Mouse (Mus musculus) liver, embryonic 16.5 days (tissue): ENCODE measurements around the gene Rgs14. TPM values are rescaled to one million over a fixed set of nuclear protein-coding genes. Genes with fewer than 3 reads are reported as not detected.
A peak's percentile ranks its signal among the peaks of the same experiment; 100 is the strongest.

Experiments used
- ATAC-seq: fragments of 200-750 bp; cut with Nextera tagmentation; 2 replicates; pipeline ENCODE4 v1.8.0; 2017; ENCODE audit warnings: low read depth, mild to moderate bottlenecking, moderate number of reproducible peaks, moderate library complexity
- H3K27ac ChIP-seq: fragments of 300-500 bp; sonication (generic); 2 replicates; pipeline ENCODE4 v1.5.1; 2014; ENCODE audit warnings: mild to moderate bottlenecking, low read length
- H3K27me3 ChIP-seq: fragments of 300-500 bp; sonication (generic); 2 replicates; pipeline ENCODE4 v1.6.1; 2014; ENCODE audit warnings: low read depth, low read length, mixed read lengths; ENCODE audit not compliant: control insufficient read depth, insufficient read depth
- H3K36me3 ChIP-seq: fragments of 300-500 bp; sonication (generic); 2 replicates; pipeline ENCODE4 v1.6.1; 2014; ENCODE audit warnings: mild to moderate bottlenecking; ENCODE audit not compliant: control insufficient read depth, insufficient read depth
- H3K4me1 ChIP-seq: fragments of 300-500 bp; sonication (generic); 2 replicates; pipeline ENCODE4 v1.6.1; 2014; ENCODE audit warnings: low read depth, low read length, mixed read lengths; ENCODE audit not compliant: control insufficient read depth
- H3K4me2 ChIP-seq: fragments of 300-500 bp; sonication (generic); 2 replicates; pipeline ENCODE4 v1.6.1; 2014; ENCODE audit warnings: low read depth, low read length, mixed read lengths
- H3K4me3 ChIP-seq: fragments of 300-500 bp; sonication (generic); 2 replicates; pipeline ENCODE4 v1.5.1; 2014; ENCODE audit warnings: low read depth, mild to moderate bottlenecking, low read length
- H3K9ac ChIP-seq: fragments of 300-500 bp; sonication (generic); 2 replicates; pipeline ENCODE4 v1.6.1; 2014; ENCODE audit warnings: low read depth, low read length
- H3K9me3 ChIP-seq: fragments of 300-500 bp; sonication (generic); replicated peaks from 2 replicates; pipeline ENCODE4 v1.6.1; 2016; ENCODE audit warnings: low read length; ENCODE audit not compliant: control insufficient read depth
- WGBS: fragments of 180-500 bp; shearing (Covaris S2); extraction: QIAGEN DNeasy Blood & Tissue Kit; methylation state at CpG from one replicate; pipeline ENCODE4 v1.1.7; 2014; ENCODE audit not compliant: insufficient replicate concordance; 5-methylcytosine and 5-hydroxymethylcytosine counted together
- polyA plus RNA-seq: library from polyadenylated mRNA; unstranded; fragments of >200 nt; fragmentation: Nextera tagmentation; extraction: Ambion mirVana; gene quantifications from 2 replicates; pipeline ENCODE4 v1.2.1, GENCODE M21; 2015

The Rgs14 gene
- polyA plus RNA-seq, 1 experiment from 2014 or later: 2.8 TPM

DNA sequence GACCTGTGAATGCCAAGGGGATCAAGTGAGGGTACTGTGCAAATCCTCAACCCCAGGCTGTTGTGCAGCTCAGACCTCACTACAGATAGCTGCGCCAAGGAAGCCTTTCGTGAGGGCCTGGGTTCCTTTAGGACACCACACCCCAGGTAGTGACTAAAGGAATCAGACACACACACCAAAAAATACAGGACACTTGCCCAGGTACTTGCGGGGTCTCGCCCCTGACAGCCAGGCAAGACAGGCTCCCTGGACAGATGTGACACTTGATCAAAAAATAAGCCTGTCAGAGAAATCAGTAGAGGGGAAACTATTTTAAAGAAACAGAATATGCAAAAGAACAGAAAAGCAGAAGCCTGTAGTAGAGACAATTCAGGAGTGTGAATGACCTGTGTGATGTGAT lies 40.9 kb upstream of the Rgs14 start:
- H3K27me3 ChIP-seq: no peaks in the 10 kb centered on the region
- peak overlapping the region; percentile 72 for H3K4me3 ChIP-seq
- ATAC-seq: no peak
- 76% methylated on average over 4 of the region's 4 CpGs for WGBS
- peaks cover 45% of the 10 kb centered on the region for H3K4me1 ChIP-seq
- peak overlapping the region; percentile 90 for H3K9ac ChIP-seq
- H3K9me3 ChIP-seq: no peaks in the 10 kb centered on the region
- H3K4me2 ChIP-seq: peak overlapping the region; percentile 88
- peaks cover 32% of the 10 kb centered on the region for H3K36me3 ChIP-seq
- H3K27ac ChIP-seq: no peak overlapping the region

DNA sequence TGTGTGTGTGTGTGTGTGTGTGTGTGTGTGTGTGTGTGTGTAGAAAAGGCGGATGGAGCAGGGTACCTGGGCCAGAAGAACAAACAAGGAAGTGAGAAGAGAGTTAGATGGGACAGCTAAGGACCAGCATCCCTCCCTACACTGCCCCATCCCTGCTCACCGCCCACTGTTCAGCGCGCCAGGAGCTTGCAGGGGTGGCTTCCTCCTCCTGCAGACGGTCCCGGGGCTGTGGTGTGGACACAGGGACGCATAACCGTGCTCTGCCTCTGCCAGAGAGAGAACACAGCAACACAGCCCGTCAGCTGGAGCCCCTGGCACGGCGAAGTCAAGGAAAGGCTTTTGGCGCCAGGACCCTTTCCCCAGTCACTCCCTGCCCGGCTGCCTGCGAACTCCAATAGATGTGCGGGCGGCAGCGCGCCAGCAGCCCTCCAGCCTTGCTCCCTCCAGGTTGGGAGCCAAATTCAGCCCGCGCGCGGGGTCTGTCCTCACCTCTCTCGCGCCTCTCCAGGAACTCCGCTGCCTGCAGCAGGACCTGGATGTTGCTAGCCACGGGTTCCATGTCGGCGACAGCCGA lies 40.3 kb upstream of the Rgs14 start:
- peak overlapping the region; percentile 72 for H3K4me3 ChIP-seq
- H3K27ac ChIP-seq: peak overlapping the region; percentile 96
- H3K4me1 ChIP-seq: peaks cover 40% of the 10 kb centered on the region
- peak; percentile 37 for ATAC-seq
- H3K36me3 ChIP-seq: peaks cover 26% of the 10 kb centered on the region
- H3K9me3 ChIP-seq: no peaks in the 10 kb centered on the region
- peak overlapping the region; percentile 88 for H3K4me2 ChIP-seq
- under 1% methylated on average over 28 of the region's 29 CpGs for WGBS
- H3K9ac ChIP-seq: peak overlapping the region; percentile 90
- no peaks in the 10 kb centered on the region for H3K27me3 ChIP-seq

DNA sequence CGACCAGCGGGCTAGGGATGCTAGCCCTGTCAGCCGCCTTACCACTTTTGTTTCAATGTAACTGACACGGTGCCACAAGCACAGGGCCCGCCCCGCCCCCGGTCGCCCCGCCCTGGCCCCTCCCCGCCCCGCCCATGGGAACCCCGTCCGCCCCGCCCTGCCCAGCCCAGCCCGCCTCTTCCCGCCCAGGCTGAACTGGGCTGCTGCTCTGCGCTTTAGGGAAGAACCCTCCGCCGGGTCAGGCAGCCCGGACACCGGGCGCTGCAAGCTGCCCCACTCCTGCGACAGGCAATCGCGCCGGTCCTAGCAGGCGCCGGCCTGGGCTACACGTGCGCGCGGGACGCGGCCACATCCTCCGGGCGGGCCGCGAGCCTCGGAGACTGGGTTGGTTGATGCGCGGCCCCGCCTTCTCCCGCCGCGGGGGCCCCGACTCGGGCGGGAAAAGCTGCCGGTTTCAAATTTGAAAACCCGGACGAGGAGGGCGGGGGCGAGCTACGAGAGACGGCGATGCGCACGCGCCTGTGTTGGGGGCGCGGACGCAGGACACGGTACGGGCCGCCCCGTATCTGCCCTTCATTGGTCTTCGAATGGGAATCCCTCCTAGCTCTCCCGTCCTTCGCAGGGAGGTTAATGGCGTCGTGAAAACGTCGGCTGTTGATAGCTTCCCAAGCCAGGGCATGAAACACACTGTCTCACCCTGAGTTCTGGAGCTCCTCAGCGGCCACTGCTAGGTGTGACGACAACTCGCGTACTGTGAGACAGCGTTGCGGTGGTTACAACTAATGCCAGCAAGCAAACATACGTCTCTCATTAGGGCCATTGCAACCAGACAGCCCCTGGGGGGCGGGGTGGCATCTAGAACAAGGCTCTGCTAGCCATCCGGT lies 39.6 kb upstream of the Rgs14 start, which contains the start of gene Mxd3:
Mxd3 (minus strand) TSS at position 141 of the 884 bp plus-strand sequence.
- WGBS: under 1% methylated on average over 76 of the region's 82 CpGs
- peaks cover 39% of the 10 kb centered on the region for H3K4me1 ChIP-seq
- H3K27me3 ChIP-seq: no peaks in the 10 kb centered on the region
- H3K9ac ChIP-seq: peak within 1 kb of the TSS; percentile 90
- ATAC-seq: peak; percentile 86
- H3K36me3 ChIP-seq: peaks cover 21% of the 10 kb centered on the region
- H3K4me2 ChIP-seq: peak within 1 kb of the TSS; percentile 88
- peak within 1 kb of the TSS; percentile 72 for H3K4me3 ChIP-seq
- H3K27ac ChIP-seq: peak within 1 kb of the TSS; percentile 96
- H3K9me3 ChIP-seq: no peaks in the 10 kb centered on the region

DNA sequence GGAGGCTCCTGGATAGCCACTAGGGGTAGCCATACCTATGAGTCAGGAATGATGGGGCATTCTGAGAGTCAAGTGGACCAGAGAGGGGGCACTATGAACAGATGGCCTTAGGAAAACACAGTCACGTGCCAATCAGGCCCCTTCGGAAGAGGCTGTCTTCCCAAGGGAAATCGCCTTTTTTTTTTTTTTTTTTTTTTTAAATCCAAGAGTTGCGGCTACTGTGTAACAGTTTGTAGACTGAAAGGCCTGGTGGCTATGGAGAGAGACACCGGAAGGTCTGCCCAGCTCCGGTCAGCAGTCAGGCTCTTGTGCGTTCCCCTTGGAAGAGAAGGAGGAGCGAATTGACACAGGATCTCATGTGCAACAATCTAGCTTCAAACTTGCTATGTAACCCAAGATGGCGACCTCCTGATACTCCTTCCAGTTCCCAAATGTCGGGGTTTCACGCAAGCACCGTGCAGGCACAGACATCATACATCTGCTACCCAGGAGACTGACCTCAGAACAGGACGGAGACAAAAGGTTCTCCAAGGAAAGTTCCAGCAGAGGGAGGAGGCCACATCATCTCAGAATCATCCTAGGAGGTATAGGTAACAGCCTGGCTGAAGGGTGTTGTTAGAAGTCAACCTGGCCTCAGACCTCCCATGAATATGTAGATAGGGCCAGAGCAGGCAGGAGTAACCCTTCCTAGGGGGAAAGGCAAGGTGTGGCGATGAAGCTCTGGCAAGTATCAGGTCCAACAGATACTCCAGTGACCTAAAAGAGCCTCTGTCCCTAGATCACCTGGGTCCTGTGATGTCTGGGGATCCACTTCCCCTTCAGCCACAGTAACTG lies 38.7 kb upstream of the Rgs14 start:
- H3K4me3 ChIP-seq: peak overlapping the region; percentile 72
- peaks cover 39% of the 10 kb centered on the region for H3K4me1 ChIP-seq
- peak; percentile 24 for ATAC-seq
- H3K4me2 ChIP-seq: peak overlapping the region; percentile 88
- no peaks in the 10 kb centered on the region for H3K9me3 ChIP-seq
- H3K9ac ChIP-seq: peak overlapping the region; percentile 90
- no peaks in the 10 kb centered on the region for H3K27me3 ChIP-seq
- H3K27ac ChIP-seq: peak overlapping the region; percentile 96
- peaks cover 13% of the 10 kb centered on the region for H3K36me3 ChIP-seq
- 58% methylated on average over 14 of the region's 14 CpGs for WGBS

DNA sequence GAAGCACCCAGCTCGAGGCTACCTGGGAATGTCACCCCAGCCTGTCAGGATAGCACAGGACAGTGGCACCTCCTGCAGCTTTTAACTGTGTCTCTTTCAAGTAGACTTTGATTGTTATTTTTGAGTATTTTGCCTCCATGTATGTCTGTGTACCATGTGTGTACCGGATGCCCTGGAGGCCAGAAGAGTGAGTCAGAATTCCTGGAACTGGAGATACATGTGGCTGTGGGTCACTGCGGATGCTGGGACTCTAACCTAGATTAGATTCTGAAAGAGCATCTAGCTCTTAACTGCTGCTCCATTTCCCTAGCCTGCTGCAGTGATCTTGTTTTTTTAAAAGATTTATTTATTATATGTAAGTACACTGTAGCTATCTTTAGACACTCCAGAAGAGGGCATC lies 37.2 kb upstream of the Rgs14 start:
- no peak overlapping the region for H3K9ac ChIP-seq
- peaks cover under 1% of the 10 kb centered on the region; the same call in 1 of the 2 replicates for H3K36me3 ChIP-seq
- 77% methylated on average over 3 of the region's 3 CpGs for WGBS
- ATAC-seq: no peak
- no peaks in the 10 kb centered on the region for H3K27me3 ChIP-seq
- H3K4me2 ChIP-seq: no peak overlapping the region
- peaks cover 26% of the 10 kb centered on the region for H3K4me1 ChIP-seq
- no peak overlapping the region for H3K27ac ChIP-seq
- no peaks in the 10 kb centered on the region for H3K9me3 ChIP-seq
- no peak overlapping the region for H3K4me3 ChIP-seq

DNA sequence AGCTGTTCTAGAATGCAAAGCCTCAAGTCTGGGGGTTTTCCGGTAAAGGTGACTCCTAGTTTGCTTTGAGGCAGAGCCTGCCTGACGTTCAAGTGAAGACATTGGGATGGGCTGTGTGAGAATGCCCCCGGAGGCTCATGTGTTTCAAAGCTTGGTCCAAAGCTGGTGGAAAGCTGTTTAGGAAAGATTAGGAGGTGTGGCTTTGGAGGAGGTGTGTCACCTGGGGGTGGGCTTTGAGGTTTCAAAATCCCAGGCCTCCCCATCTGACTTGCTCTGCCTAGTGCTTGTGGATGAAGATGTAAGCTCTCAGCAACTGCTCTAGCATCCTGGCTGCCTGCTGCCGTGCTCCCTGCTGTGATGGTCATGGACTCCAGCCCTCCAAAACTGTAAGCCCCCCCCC lies 33.8 kb upstream of the Rgs14 start:
- ATAC-seq: no peak
- no peak overlapping the region for H3K27ac ChIP-seq
- H3K4me2 ChIP-seq: no peak overlapping the region
- H3K36me3 ChIP-seq: no peaks in the 10 kb centered on the region
- peaks cover 13% of the 10 kb centered on the region for H3K4me1 ChIP-seq
- no peaks in the 10 kb centered on the region for H3K27me3 ChIP-seq
- 68% methylated on average over 4 of the region's 4 CpGs for WGBS
- H3K9me3 ChIP-seq: no peaks in the 10 kb centered on the region
- no peak overlapping the region for H3K4me3 ChIP-seq
- H3K9ac ChIP-seq: no peak overlapping the region

DNA sequence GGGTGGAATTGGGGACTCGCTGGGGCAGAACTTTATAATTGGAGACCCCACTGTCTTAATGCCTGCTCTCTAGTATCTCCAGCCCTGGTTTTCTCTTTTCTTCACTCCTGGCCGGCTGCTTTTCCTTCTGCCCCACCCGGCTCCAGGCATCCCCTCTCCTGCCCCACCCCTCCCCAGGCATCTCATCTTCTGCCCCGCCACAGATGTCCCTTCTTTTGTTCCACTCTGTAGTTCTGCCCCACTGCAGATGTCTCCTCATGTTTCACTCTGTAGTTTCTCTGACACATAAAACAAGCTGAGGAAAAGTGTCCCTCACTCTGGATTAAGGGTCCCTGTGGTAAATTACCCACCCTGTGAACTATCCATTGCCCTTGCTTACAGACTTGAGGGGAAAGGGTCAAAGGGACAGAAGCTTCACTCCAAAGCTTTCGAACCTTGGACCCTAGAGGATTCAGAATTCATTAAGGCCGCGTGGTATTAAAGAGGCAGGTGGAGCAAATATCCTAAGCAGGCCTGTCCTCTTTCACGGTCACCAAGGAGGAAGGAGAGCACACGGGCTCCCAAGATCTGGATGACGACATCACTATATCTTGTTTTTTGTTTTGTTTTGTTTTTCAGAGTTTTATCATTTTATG lies 32.1 kb upstream of the Rgs14 start:
- Histone ChIP-seq H3K4me3 (no peak overlapping the region), H3K4me2 (no peak overlapping the region), H3K9ac (no peak overlapping the region), H3K36me3 (no peaks in the 10 kb centered on the region), H3K27me3 (no peaks in the 10 kb centered on the region), H3K27ac (no peak overlapping the region), H3K4me1 (peaks cover 8% of the 10 kb centered on the region), H3K9me3 (no peaks in the 10 kb centered on the region)
- WGBS: 61% methylated on average over 10 of the region's 10 CpGs
- no peak for ATAC-seq

DNA sequence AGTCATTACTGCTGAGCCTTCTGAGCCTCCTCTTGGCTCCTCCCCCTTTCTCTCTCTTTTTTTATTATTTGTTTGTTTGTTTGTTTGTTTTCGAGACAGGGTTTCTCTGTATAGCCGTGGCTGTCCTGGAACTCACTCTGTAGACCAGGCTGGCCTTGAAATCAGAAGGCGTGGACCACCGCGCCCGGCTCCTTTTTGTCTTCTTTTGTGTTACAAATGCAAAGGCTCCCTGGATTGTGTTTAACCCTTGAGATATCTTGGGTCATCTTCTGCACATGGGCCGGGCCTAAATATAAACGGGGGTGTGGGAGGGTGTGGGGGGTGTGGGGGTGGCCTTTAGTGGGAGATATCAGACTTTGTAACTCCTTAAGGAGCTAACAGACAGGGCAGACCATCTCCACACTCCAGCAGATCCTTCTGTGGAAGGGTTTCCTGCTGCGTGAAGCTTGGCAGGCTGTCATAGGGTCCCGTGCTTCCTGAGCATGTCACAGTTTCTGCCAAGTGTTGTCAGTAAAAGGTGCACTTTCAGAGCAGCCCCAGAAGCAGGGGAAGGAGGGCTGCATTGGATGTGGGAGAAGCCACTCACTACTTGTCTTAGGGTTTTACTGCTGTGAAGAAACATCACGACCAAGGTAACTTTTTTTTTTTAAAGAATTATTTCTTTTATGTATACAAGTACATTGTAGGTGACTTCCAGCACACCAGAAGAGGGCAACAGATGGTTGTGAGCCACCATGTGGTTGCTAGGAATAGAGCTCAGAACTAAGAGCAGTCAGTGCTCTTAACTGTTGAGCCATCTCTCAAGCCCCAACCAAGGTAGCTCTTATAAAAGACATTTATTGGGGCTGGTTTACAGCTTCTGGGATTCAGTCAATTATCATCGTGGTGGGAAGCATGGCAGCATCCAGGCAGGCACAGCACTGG lies 31.1 kb upstream of the Rgs14 start:
- H3K4me2 ChIP-seq: no peak overlapping the region
- WGBS: 58% methylated on average over 12 of the region's 12 CpGs
- no peaks in the 10 kb centered on the region for H3K9me3 ChIP-seq
- H3K4me3 ChIP-seq: no peak overlapping the region
- H3K27me3 ChIP-seq: no peaks in the 10 kb centered on the region
- no peaks in the 10 kb centered on the region for H3K36me3 ChIP-seq
- peaks cover 8% of the 10 kb centered on the region for H3K4me1 ChIP-seq
- no peak for ATAC-seq
- H3K9ac ChIP-seq: no peak overlapping the region
- H3K27ac ChIP-seq: no peak overlapping the region
